Mouse (Mus musculus) cortical plate, adult 2 months (tissue): ENCODE data around the gene Srrm4.

Experiments used
- CTCF ChIP-seq: fragments of 200-500 bp; IDR thresholded peaks from 2 replicates; pipeline ENCODE4 v1.5.1; 2011; ENCODE audit warnings: mild to moderate bottlenecking, control low read depth, low read length; ENCODE audit not compliant: insufficient read depth; ENCODE audit errors: extremely low read depth
- POLR2A ChIP-seq: fragments of 200-500 bp; IDR thresholded peaks from 2 replicates; pipeline ENCODE4 v1.6.1; 2011; ENCODE audit warnings: mild to moderate bottlenecking, low read length, control low read depth; ENCODE audit not compliant: insufficient read depth; ENCODE audit errors: extremely low read depth

DNA sequence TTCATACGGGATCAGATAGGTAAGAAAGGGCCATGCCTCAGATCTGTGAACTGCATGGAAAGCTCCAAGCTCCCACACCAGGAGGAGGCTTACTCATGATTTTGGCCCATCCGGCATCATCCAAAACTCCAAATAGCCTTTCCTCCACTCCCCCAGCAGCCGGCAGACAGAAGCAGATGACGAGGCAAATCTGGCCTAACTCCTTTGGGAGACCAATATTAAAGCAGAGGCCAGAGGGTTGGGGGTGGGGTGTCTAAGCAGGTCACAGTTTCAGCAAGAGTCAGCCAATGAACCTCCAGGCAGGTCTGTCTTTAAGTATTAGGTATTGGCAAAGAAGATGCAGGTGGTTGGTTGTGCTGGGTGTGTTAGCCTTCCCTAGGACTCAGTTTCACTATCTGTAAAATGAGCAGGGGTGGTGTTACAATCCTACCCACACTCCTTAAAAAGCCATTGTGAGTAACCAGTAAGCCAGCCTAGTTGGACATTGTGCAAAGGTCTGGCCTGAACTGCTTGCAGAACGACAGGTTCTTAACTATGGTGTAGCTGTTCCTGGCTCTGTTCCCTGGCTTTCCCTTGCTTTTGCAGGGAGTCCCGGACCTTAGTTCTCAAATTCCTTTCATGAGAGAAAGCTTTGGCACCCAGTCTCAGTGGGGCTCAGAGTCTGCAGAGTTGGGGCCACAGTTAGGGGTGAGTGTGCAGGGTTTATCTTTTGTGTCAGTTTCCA, 172.1 kb downstream of the Srrm4 start:
- TF ChIP-seq CTCF = no peak
- no peak for TF ChIP-seq POLR2A
